Mouse (Mus musculus) cerebellum, adult 11 months (tissue): ENCODE measurements around the gene Samsn1.

ENCODE experiments used
- DNase-seq: peaks from one replicate; pipeline ENCODE4 v3.0.0; 2022

Gene Samsn1

DNA sequence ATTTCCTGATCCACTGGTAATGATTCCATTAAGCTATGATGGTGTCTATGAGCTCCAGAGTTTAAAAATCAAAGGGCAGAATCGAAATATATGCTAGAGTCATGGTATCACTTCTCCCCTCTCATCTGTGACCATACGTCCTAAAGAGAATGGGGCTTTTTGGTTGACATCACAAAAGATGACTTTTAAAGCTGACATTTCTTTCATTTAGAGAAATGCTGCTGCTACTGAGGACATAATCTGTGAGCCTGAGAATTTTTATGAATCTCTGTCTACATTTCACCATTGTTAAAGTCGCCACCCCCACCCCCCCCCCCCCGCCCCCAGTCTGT is 91.9 kb downstream of the Samsn1 start:
- no peak for DNase-seq

DNA sequence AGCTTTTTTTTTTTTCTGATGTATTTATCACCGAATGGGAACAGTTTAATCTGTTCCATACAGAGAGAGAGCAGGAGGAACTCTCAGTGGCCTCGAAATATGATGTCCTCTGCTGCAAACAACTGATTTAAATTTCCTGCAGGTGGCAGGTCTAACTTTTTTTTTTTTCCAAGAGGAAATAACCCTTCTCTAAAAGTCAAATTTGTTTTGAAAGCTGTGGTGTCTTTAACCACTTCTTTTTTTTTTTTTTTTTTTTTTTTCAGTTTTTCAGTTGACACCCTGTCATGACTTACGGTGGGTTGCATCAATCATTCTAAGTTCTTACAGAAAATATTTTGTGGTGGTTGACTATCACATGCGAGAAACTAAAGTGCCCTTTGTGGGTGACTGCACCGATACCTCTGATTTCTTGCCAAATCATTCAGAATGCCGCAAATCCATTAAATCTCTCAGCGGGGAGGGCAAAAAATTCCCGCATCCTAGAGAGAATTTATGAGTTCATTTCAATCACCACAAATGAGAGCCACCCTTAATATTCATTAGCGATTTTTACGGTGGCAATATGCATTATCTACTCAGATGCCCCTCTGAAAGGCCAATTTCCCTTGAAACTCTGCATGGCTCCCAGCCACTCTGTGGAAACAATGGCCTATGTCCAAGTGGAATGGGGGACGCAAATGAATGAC is 92.4 kb downstream of the Samsn1 start:
- DNase-seq, result no peak

DNA sequence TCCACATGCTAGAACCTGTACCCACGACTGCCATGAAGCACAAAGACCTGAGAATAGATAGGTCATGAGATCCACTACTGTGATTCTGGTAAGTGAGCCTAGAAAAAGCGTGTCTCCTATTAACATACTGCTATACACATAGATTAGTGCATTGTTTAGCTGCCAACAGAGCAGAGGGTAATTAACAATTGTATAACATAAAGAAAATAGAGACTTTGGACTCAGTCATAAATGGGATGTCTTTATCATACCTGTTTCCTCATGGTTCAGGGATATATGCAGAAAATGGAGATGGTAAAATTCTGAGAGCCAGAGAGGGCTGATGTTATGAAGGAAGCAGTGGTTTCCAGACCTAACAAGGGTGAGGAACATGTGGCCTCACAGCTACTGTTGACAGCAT is 95.6 kb downstream of the Samsn1 start:
- no peak for DNase-seq

DNA sequence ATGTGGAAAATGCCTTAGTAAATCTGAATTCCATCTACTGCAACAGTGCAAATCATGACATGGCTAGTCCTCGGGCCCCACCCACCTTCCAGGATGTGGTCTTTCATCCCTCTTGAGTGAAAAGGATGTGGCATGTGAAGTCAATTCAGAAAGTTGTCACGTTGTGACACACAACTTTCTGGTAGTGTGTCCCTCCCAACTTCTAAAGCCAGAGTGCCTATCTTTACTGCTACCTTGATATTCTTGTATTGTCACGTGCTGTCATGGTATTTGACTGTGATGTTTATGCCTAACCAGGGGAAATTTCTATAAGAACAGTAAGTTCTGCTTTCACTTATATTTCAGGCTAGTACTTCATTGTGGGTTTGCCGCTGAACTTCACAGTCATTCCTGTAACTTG is 101.2 kb downstream of the Samsn1 start:
- DNase-seq, result no peak

DNA sequence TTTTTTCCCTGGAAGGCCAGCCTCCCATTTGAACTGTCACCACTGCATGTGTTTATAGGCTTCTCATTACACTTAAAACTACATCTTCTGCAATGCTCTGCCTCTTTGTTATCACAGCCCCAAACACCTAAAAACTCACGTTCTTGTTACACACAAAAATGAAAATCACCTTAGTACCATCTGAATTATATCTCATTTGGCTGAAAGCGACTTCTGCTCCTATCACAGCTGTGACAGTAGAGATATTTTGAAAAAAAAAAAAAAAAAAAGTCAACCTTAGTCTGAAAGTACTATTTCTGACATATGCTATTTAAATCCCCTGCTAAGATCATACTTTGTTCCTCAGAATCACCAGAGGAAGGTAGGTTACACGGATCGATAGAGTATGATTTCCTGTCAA is 102.8 kb downstream of the Samsn1 start:
- DNase-seq, result no peak

DNA sequence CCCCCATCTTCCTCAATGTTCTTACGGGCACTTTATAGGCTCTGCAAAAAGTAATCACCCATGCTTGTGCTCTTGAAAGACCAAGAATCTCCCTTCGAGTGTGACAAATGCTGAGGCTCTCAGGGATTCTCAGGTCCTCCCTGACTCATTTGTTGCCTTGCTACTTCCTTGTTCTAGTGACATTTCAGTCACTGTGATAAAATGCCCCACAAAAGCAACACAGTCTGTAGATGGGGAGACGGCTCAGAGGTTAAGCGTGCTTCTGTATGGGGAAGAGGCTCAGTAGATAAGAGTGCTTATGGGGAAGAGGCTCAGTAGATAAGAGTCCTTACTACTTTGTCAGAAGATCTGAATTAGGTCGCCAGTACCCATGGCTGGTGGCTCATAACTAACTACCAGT is 104.4 kb downstream of the Samsn1 start:
- DNase-seq, result no peak

DNA sequence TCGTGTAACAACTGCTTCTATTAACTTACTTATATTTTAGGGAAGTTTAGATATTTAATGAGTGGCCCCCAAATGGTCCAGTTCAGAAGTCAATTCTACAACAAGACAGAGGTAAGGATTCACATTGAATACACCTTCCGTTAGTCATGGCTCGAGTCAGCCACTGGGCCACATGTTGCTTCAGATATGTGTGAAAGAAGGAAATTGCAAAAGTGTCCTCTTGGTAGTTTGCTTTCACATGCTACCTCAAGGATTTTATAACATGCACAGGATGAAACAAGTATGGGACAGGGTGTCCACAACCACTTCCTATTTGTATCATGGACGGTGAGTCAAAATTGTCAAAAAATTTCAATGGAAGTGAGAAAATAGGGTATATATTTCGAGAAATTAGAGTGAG is 110.0 kb downstream of the Samsn1 start:
- DNase-seq, result no peak

DNA sequence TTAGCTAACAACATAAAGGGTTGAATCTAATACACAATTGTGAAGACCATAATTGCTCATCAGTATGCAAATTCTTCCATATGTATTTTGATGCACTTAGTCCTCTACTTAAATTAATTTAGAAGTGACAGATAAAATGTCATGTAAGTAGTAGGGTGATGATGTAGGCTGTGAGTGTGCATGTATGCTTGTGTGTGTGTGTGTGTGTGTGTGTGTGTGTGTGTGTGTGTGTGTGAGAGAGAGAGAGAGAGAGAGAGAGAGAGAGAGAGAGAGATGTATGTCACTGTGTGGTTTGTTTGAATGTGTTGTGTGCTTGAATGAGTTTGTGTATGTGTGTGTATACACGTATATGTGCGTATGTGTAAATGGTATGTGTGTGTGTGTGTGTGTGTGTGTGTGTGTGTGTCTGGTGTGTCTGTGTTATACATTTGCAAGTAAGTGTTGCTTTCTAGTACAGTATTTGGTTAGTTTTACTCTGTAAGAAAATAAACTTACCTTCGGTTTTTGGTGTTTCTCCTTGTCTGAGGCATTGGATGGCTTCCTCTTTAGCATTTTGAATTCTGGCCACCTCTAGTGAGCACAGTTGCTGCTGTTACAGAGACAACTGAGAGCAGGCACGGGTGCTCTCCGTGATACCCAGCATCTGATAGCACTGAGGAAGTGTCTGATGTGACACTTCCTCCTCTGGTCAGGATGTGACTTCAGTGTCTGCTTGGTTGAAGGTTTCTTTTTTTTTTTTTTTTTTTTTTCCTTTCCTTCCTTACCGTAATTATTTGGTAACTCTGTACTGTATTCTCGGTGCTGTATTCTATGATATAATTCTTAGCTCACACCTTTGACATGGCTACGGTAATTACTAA is 113.2 kb downstream of the Samsn1 start:
- no peak for DNase-seq

DNA sequence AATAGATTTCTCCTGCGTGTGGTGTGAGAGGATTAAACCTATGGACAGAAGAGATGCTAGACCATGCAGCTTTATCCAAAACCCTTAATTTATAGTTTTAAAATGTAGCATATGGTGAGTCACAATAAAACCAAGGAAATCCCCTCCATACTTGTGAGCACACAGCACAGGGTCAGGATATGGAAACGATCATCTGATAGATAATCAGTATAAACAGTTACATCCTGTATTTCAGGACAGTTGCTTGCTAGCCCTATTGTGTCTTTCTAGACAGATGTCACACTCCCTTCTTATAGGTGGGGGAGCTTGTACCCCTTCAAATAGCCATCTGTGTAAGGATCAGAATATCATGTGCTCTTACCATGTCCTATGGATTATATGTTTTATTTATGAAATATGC is 115.3 kb downstream of the Samsn1 start:
- no peak for DNase-seq

DNA sequence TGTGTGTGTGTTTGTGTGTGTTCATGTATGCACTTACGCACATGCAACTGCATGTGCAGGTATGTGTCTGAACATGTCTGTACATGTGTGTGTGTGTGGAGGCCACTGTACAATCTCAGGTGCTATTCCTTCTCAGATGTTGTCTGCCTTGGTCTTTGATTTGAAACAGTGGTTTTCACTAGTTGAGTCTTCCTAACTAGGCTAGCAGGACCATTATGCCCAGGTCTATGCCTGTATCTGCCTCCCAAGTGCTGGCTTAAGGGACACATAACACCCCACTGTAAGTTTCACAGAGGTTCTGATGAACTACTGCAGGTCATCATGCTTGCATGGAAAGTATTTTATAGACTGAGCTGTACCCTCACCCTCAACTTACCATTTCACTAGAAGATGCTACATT is 115.8 kb downstream of the Samsn1 start:
- no peak for DNase-seq

DNA sequence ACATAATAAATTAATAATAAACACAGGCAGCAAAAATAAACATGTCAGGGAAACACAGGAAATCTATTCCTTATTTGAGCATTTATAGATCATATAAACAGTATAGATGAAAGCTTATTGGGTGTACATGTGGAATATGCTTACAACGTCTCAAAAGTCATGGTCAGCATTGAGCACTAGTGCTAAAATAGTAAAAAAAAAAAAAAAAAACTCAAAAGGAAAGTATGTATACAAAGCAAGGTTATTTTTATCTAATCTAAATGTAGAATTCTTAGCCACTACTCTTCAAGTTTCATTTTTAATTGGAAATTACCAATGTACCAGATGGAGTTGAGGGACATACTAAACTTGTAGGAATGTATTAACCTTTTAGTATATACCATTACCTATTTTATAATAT is 116.8 kb downstream of the Samsn1 start:
- DNase-seq, result no peak

DNA sequence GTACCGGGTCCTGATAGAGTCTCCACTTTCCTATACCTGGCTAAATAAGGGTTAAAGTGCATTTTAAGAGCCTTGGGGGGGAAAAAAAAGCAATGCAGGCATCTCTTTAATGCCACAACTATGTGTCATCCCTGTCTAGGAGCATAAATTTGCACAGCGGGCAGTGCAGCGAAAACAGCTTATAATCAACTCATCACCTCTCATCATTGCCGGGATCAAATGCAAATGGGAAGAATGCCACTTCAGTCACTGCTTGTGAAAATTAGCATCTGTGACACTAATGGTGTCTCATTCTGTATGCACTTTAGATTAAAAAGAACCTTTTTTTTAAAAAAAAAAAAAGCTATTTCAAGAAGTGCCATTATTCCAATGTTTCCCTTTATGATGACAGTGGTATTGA is 118.0 kb downstream of the Samsn1 start:
- no peak for DNase-seq

DNA sequence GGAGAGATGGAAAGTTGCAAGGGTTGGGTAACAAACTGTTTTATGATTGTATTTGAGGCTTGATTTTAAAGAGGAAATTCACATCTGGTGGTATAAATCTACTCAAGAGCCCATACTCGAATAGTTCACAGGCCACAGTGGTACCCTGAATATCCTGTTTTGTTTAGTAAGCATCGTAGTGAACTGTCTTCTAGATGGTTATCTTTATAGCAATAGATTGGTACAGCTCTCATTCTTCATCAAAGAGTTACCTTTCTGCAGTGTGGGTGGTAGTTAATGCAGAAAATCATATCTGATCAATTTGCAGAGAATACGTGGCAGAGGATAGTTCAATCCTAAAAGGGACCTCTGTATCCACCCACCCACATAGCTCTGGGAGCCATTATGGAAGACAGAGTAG is 119.1 kb downstream of the Samsn1 start:
- DNase-seq, result no peak

DNA sequence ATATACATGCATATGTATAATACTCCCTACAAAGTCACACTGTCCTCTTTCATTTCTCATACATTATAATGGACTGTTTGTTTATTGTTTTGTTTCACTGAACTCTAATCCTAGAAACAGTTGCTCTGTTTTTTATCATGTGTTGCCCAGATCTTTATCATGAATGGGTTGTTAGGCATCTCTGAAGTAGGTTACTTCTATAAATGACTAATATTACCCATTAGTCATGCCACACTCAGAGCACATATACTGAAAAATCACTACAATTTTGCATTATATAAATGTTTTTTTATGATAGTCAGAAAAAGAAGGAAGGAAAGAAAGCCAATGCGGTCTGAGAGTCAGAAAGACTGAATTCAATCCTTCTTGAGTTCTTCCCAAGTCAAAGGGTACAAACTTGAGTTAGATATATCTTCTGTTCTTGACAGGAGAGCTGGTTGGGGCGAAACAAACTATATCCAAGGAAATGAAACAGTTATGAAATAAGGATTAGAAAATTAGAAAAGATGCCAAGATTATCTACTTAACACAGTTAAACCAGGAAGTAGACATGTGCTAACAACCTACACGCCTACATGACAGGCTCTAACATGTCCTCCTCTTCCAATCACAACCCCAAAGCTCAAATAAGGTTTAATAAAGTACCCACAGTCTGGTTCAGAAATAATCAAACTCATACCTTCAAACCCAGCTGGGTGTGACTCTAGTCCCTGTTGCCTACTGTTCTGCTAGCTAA is 122.0 kb downstream of the Samsn1 start:
- no peak for DNase-seq

DNA sequence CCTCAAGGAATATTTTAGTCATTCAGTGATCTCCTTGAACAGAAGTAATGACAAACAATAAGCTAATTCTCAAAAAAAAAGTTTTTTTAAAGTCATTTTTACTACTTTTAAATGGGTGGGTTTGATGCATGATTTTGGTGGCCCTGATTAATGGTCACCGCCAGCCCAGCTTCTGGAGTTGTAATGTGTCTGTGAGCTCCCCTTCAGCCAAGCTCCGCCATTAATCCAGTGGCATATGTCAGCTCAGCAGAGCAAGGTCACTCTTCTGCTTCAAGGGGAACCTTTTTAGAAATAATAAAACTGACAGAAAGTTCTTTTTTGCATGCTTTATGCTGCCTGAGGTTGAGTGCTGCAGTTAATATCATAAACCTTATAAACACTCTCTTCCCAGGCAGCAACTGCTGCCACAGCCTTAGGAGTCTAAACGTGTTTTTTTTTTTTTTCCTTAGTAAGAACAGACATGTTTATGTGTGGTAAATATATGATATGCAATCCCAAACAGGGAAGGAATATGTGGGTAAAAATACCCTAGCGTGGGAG is 124.2 kb downstream of the Samsn1 start:
- DNase-seq, result no peak

DNA sequence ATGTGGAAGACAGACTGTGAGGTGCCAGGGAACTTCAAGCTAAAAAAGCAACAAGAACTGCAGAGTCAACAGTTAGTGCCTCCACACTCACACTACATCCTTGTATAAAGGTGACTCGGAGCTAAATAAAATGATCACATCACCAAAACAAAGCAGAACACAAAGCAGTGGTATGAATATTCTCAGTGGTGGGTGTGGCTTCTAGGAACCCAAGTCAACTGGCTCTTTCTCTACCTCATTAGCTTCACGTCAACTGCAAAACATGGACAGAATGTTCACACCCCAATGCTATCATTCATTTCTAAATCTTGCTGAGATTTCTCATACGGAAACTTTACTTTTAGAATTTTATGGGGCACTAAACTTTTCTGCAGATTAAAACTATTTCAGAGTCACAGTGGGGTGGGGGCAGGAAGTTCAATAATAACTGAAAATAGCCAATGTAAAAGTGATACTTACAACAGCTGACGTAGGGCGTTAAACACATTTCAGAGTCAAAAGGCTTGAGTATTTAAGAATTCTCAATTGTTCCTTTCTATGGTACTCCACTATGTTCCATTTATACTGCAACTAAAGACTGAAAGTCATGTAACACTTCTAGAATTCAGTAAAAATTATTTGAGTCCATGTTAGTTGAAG is 127.7 kb downstream of the Samsn1 start:
- DNase-seq, result no peak

DNA sequence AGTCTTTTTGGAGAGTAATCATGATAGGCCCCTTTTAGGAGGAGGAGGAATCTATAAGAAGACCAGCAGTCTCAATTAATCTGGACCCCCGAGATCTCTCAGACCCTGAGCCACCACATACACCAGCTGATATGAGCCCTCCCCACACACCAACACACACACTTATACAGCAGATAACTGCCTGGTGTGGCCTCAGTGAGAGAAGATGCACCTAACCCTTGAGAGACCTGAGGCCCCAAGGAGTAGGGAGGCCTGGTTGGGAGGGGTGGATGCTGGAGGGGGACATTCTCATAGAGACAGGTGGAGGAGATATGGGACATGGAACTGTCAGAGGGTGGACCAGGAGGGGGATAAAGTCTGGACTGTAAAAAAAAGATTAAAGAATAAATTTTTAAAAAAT is 128.6 kb downstream of the Samsn1 start:
- no peak for DNase-seq

DNA sequence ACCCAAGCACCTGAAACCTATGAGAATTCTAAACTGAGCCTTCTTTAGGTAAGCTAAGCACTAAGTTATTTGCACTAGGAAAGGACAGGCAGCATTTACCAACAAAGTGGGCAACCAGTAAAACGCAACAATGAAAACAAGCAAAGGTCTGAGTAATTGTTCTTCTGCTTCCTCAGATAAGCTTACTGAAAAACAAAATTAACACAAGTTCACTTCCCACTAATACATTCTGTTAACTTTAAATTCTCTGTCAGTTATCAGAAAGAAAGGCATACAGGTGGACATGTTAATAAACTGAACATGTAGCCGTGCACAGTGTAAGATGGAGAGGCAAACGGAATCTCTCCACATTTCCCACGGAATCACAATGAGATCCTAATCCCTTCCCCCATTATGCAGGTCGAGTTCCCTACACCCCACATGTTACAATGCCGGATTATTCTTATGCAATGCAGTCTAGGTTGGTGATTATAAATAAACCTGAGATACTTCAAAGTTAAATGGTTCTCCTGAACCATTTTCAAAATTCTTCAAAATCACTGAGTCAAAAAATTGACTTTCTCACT is 132.9 kb downstream of the Samsn1 start:
- no peak for DNase-seq

DNA sequence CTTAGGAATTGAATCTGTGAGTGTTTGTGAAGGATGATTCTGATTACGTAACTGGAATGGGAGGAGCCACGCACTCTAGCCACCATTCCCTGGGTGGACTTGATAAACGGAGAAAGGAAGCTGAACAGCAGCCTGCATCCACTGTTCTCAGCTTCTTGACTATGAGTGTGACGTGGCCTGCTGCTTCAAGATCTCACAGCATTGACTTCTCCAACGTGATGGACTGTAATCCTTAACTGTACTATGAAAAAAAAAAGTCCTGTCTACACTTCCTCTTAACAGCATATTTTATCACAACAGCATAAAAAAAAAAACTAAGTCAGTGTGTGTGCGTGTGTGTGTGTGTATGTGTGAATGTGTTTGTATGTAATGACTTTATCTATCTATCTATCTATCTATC is 134.9 kb downstream of the Samsn1 start:
- no peak for DNase-seq

DNA sequence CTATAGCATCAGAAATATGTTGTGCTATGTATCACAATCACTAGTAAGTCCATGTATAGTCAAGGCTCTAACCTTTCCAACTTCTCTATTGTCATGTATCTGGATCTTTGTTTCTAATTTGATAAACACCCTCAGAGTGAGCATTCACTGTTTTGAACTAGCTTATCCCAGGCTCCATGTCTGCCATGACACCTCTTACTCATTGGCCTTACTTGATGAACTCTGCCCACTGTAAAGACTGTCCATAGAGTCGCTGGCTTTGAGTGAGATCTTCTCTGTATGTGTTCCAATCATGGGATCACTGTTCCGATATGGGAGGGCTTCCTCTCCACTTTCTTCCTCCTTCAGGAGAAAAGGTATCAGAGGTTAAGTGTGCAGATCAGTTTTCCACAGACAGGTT is 143.2 kb downstream of the Samsn1 start:
- no peak for DNase-seq

DNA sequence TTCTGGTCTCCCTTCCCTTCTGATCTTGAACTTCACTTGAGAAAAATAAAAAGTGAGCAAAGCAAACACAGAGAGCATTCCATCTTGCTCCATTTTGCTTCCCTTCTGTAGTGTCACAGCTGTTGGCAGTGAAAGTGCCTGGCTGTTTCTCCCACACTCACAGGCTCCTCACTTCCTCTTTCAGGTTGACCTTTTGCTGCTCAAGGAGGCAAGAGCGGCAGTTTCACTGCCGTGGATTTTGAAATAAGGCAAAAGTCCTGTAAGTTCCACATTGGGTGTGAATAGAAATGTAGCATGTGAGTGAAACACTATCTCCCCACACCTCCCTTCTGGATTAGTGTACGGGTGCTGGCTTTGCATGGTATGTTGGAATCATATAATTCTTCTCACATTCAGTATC is 144.9 kb downstream of the Samsn1 start:
- DNase-seq, result no peak

DNA sequence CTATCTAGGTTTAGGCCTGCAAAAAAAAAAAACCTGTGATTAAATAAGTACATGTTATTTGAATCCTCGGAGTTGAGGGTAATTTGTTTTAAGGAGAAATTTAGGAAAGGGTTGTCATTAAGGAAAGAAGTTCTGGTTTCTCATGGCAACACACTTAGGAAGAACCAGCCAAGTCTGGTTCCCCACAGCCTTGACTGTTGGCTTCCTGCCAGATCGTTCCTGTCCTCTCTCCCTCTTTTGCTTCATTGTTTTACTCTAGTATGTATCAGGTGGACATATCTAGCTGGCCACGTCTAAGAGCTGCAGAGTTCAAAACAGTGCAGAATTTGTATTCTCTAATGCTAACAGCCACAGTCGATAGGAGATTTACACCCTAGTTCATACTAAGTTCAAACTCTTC is 146.2 kb downstream of the Samsn1 start:
- DNase-seq, result no peak

DNA sequence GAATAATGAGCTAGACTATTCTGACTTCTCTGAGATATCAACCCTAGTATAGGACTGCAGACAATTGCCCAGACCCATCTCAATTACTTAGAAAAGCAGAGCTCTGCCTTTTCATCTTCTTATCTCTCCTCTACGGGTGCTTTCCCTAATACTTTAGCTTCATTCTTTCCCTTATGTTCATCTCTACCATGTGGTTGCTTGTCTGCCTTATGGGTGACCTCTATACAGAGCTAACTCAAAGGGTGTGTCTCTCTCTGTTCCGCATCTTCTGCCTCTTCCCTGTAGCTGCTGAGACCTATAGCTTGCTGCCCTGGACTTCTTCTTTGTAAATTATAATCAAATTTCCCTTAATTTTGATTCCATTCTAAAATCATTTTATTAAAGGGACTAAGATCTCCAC is 147.6 kb downstream of the Samsn1 start:
- DNase-seq, result no peak
